Mouse (Mus musculus): ENCODE data around the gene Scfd2. TPM values are rescaled to one million over a fixed set of nuclear protein-coding genes. Genes with fewer than 3 reads are reported as not detected.

The Scfd2 gene
- total RNA-seq, 2 experiments from 2014 or later, result 24.7 to 25.2 TPM

- no peak for DNase-seq (ENCODE audit: low spot score in 2 of 2)
Observed at GRCm38 (mm10) chr5:74366710-74367101, 164.9 kb downstream of the Scfd2 start.

GRCm38 (mm10) chr5:74365984-74366709 is 165.4 kb downstream of the Scfd2 start:
- no peak for DNase-seq (ENCODE audit: low spot score in 2 of 2)

DNA sequence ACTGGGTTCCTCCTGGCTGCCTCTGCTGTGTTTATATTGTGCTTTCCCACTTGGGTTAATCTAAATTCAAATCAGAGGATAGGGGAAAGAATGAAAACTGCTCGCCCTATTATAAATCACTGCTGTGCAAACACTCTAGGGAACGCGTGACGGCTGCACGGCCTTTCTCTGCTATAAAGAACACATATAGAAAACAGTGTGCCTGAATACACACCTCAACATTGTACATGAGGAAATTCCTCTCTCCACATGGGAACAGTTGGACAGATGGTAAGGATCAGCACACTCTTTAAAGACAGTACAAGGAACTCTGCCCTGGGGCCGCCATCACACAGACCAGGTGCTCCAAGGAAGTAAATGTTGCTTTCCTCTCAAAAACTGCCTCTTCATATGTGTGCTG is 166.2 kb downstream of the Scfd2 start:
- DNase-seq (ENCODE audit: low spot score in 2 of 2), result no peak

GRCm38 (mm10) chr5:74363296-74363695 is 168.3 kb downstream of the Scfd2 start:
- DNase-seq (ENCODE audit: low spot score in 2 of 2), result no peak

GRCm38 (mm10) chr5:74361531-74361930 is 170.0 kb downstream of the Scfd2 start:
- no peak for DNase-seq (ENCODE audit: low spot score in 2 of 2)

DNA sequence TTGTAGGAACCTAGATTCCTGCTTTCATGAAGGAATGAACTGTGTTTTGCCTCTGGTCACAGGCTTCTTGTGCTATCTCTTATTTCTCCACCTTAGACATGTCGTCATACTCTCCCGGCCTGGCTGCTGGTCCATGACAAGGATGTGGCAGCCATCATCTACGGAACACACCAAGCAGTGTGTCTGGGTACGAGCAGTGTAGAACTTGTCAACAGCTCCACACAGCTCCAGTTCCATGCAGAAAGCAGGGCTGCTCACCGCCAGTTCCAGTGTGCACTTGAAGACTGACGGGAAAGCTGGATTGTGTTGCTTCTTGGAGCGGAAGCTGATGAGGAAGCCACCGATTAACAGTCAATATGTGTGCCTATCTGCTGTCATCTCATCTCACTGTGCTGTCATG is 173.5 kb downstream of the Scfd2 start:
- no peak for DNase-seq (ENCODE audit: low spot score in 2 of 2)

DNA sequence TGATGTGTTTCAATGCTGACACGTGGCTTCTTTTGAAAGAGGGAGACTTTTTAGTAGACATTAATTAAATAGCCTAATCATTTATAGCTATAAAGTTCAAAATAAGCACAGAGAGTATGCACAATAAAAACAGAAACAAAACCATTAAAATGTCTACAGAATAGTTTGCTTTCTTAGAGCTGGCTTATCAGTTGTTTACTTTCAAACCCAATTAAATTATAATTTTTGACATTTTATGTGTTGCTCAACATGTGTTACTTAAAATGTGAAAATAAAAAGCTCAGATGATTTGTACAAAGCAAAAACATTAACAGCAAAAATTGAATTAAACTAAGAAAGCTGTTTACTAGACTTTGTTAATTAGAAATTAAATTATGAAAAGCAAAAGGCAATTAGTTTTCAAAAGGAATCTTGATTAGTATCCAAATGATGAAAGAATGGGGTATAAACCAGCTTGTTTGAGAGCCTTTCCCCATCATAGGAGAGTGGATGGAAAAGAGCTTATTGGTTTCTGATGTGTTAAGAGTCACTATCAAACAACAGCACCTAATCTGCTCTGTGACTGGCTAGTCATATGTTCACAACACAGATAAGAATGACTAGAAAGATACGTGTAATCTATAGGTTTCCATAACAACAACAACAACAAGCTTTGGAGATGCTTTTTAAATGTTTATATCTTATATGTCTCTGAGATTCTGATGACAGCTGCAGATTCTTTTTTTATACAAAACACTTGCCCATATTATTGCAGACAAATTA is 176.0 kb downstream of the Scfd2 start:
- no peak for DNase-seq (ENCODE audit: low spot score in 2 of 2)

DNA sequence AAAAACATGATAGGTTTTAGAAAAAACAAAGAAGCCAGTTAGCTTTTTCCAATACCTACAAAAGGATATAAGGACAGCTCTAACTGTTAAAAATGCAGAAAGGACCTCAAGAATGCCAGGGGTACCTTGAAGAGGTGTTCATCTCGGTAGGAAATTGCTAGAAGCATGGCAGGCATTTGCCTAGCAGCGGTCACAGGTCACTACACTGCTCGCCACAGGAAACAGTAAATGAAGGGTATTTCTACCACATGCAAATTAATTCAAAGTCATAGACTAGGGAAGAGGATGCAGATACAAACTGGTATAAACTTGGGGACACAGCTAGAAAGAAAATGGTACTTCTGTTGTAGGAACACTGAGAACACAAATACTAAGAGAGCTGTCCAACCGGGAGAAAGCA is 180.7 kb downstream of the Scfd2 start:
- DNase-seq (ENCODE audit: low spot score in 2 of 2), result no peak

DNA sequence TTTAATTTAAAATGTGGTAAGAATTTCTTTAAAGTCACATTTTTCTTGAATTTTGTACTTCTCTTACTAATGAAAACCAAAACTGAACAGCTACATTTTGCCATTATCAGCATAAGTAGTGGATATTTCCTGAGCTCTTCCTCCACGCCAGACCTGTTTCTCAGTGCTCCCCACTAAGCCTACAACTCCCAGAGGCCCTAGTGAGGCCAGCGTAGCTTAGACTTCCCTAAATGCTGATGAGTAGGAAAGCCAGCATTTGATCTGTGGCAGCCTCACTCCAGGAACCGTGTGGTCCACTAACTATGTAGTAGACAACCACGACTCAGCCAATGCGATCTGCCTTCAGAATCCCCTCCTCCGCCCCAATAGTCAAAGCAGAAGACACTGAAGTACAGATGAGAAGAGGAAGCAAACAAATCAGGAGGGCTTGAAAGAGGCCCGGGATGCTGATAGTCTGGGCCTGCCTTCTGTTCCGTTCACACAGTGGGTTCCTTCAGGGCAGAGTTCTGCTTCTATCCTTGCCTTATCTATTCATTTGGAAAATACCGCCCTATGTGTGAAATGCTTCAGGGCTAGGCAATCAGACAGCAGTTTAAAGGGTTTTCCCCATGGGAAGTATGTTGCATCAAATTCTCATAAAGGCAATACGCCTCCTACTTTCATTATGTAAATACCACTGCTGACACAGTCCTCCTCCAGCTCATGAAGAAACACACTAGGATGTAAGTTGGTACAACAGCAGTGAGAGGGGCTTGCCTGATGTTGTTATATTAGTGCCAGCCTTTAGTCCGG is 183.3 kb downstream of the Scfd2 start:
- DNase-seq (ENCODE audit: low spot score in 2 of 2), result peak in 1 of 2 experiments; percentile 4

DNA sequence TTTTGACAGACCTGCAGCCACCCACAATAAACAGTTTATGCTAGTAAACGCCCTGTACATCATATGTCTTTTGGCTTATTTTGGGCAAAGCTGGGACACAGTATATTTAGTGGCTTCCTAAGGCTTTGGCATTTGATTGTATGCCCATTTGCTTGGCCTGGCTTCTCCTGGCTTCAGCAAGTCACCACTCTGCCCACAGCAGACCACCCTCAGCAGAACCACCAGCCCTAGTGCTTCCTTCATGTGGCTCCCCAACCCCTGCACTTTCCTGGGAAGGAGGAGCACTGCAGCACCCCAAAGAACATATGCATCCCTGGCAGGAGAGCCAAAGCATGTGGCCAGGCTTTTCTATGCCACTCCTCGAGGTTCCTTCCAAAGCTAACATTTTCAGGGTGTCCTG is 188.5 kb downstream of the Scfd2 start:
- no peak for DNase-seq (ENCODE audit: low spot score in 2 of 2)

- no peak for DNase-seq (ENCODE audit: low spot score in 2 of 2)
Observed at GRCm38 (mm10) chr5:74342557-74342956, 189.0 kb downstream of the Scfd2 start.

GRCm38 (mm10) chr5:74337491-74337890 is 194.1 kb downstream of the Scfd2 start:
- no peak for DNase-seq (ENCODE audit: low spot score in 2 of 2)

DNA sequence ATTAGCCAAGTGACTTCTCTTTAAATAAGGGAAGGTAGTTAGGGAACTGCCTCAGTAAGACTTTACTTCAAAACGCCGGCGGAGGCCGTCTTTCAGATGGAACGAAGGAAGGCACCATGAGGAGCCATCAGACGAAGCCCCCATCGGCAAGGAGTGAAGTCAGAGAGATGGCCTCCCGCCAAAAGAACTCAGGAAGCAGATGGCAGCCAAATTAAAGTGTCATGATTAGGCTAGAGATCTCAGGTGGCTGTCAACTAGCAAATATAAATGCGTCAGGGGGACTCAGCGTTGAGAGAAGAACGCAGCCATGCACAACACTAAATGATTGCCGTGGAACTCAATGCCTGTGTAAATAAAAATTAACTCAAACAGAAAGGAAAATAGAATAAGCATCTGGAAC is 194.8 kb downstream of the Scfd2 start:
- peak in 1 of 2 experiments; percentile 20 for DNase-seq (ENCODE audit: low spot score in 2 of 2)

GRCm38 (mm10) chr5:74333258-74333657 is 198.3 kb downstream of the Scfd2 start:
- DNase-seq (ENCODE audit: low spot score in 2 of 2), result no peak

GRCm38 (mm10) chr5:74326228-74326627 is 205.3 kb downstream of the Scfd2 start:
- no peak for DNase-seq (ENCODE audit: low spot score in 2 of 2)

GRCm38 (mm10) chr5:74321010-74321746 is 210.4 kb downstream of the Scfd2 start:
- no peak for DNase-seq (ENCODE audit: low spot score in 2 of 2)

GRCm38 (mm10) chr5:74319551-74319950 is 212.0 kb downstream of the Scfd2 start:
- DNase-seq (ENCODE audit: low spot score in 2 of 2), result no peak

GRCm38 (mm10) chr5:74317174-74317573 is 214.4 kb downstream of the Scfd2 start:
- DNase-seq (ENCODE audit: low spot score in 2 of 2), result no peak

DNA sequence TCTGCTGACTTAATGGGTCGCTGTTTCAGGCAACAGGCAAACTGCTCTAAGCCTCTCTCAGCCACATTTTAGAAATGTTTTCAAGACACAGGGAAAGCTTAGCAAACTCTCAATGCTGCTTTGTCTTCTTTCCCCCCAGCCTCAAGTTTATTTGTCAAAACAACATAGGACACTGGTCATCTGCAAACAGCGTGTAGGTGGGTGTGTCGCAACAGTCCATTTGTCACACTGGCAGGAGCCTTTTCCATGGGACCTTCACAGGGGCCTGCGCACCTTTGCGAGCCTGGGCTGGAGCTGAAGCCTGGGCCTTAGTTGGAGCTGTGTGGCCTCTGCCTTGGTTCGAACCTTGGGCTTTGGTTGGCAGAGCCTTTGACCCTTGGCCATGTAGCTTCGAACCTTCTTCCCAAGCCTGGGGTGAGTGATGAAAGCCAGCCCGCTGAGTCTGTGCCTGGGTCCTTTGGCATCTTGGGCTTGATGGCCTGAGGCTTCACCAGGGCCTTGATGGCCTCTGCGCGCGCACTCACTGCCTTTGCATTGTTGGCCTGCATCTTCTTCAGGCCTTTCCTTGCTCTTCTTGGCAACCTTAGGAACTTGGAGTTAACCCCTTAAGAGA is 215.1 kb downstream of the Scfd2 start:
- DNase-seq (ENCODE audit: low spot score in 2 of 2), result no peak

DNA sequence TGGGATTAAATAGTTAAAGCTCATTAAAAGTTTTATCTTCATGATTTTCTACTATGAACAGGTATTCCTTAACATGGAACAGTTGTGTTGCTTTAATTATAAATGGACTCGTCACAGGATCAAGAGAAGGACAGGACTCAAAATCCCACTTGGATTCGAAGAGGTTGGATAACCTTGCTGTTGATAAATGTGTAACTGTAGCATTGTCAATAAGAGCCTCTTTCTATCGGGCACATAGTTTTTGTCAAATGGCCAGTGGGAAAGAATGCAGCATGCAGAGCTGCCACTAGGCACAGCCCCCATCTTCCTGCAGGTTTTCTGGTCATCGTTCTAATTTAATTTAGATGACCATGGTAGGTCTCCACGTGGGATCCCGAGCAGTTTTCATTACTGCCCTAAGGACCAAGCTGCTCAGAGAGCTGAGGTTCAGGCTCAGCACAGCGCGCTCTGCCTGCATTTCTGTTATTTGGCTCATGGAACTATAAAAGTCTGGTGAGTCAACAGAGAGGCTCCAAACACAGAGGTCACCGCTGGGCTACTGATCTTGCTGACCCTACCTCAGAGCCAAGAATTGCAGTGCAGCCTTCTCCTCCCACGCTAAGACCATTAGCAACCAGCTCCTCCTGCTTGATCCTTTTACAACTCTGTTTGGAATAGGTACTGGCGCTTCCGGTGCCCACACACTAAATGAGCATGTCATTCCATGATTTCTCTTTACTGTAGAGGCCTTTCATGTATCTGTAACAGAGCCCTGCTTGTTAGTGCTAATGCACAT is 215.9 kb downstream of the Scfd2 start:
- DNase-seq (ENCODE audit: low spot score in 2 of 2), result no peak
